Mouse (Mus musculus): ENCODE data around the gene Cib4.

Cib4 gene

GRCm38 (mm10) chr5:30518108-30518507, 27.5 kb downstream of the Cib4 start:
- DNase-seq (ENCODE audit: low spot score) = no peak

- peak; percentile 66 for DNase-seq (ENCODE audit: low spot score)
Observed at GRCm38 (mm10) chr5:30516376-30516775, 29.3 kb downstream of the Cib4 start.

GRCm38 (mm10) chr5:30513111-30513510, 32.5 kb downstream of the Cib4 start:
- DNase-seq (ENCODE audit: low spot score) = no peak

- DNase-seq (ENCODE audit: low spot score) = peak; percentile 79
Observed at GRCm38 (mm10) chr5:30497299-30497698, 48.3 kb downstream of the Cib4 start.

- DNase-seq (ENCODE audit: low spot score) = peak; percentile 15
Observed at GRCm38 (mm10) chr5:30496821-30497220, 48.8 kb downstream of the Cib4 start.

- DNase-seq (ENCODE audit: low spot score) = no peak
Observed at GRCm38 (mm10) chr5:30495288-30495687, 50.3 kb downstream of the Cib4 start.

- no peak for DNase-seq (ENCODE audit: low spot score)
Observed at GRCm38 (mm10) chr5:30494606-30495005, 51.0 kb downstream of the Cib4 start.

GRCm38 (mm10) chr5:30493723-30494122, 51.9 kb downstream of the Cib4 start:
- DNase-seq (ENCODE audit: low spot score) = no peak

- no peak for DNase-seq (ENCODE audit: low spot score)
Observed at GRCm38 (mm10) chr5:30490845-30491244, 54.8 kb downstream of the Cib4 start.

GRCm38 (mm10) chr5:30490215-30490614, 55.4 kb downstream of the Cib4 start:
- no peak for DNase-seq (ENCODE audit: low spot score)

- DNase-seq (ENCODE audit: low spot score) = no peak
Observed at GRCm38 (mm10) chr5:30485136-30485535, 60.5 kb downstream of the Cib4 start.

GRCm38 (mm10) chr5:30484591-30484990, 61.0 kb downstream of the Cib4 start:
- no peak for DNase-seq (ENCODE audit: low spot score)

- DNase-seq (ENCODE audit: low spot score) = no peak
Observed at GRCm38 (mm10) chr5:30483533-30483932, 62.1 kb downstream of the Cib4 start.

- DNase-seq (ENCODE audit: low spot score) = peak; percentile 87
Observed at GRCm38 (mm10) chr5:30482319-30482718, 63.3 kb downstream of the Cib4 start.

- DNase-seq (ENCODE audit: low spot score) = peak; percentile 63
Observed at GRCm38 (mm10) chr5:30476534-30476933, 69.1 kb downstream of the Cib4 start.

GRCm38 (mm10) chr5:30472148-30472547, 73.5 kb downstream of the Cib4 start:
- no peak for DNase-seq (ENCODE audit: low spot score)

GRCm38 (mm10) chr5:30470454-30470853, 75.2 kb downstream of the Cib4 start:
- DNase-seq (ENCODE audit: low spot score) = no peak

GRCm38 (mm10) chr5:30466315-30466714, 79.3 kb downstream of the Cib4 start:
- DNase-seq (ENCODE audit: low spot score) = no peak

- DNase-seq (ENCODE audit: low spot score) = no peak
Observed at GRCm38 (mm10) chr5:30465861-30466260, 79.8 kb downstream of the Cib4 start, which contains the start of gene 1700001C02Rik. Gene 1700001C02Rik, plus strand, starts transcription at chr5:30466047.

- peak; percentile 27 for DNase-seq (ENCODE audit: low spot score)
Observed at GRCm38 (mm10) chr5:30461821-30462220, 83.8 kb downstream of the Cib4 start, which contains the start of gene Otof. Gene Otof, minus strand, starts transcription at chr5:30461932.

GRCm38 (mm10) chr5:30460155-30460554, 85.5 kb downstream of the Cib4 start:
- peak; percentile 38 for DNase-seq (ENCODE audit: low spot score)

- DNase-seq (ENCODE audit: low spot score) = peak; percentile 29
Observed at GRCm38 (mm10) chr5:30456056-30456455, 89.6 kb downstream of the Cib4 start.

GRCm38 (mm10) chr5:30444327-30444895, 101.2 kb downstream of the Cib4 start:
- no peak for DNase-seq (ENCODE audit: low spot score)

- peak; percentile 11 for DNase-seq (ENCODE audit: low spot score)
Observed at GRCm38 (mm10) chr5:30442196-30442595, 103.4 kb downstream of the Cib4 start.

Measured in embryo, embryonic 10.5 days (tissue).